Mouse (Mus musculus): ENCODE data around the gene Kansl1l.

Kansl1l gene

GRCm38 (mm10) chr1:66817453-66817839, at the start of gene Kansl1l:
Gene Kansl1l (minus strand): TSS chr1:66817562.
- DNase-seq (ENCODE audit: low spot score) = peak; percentile 93

DNA sequence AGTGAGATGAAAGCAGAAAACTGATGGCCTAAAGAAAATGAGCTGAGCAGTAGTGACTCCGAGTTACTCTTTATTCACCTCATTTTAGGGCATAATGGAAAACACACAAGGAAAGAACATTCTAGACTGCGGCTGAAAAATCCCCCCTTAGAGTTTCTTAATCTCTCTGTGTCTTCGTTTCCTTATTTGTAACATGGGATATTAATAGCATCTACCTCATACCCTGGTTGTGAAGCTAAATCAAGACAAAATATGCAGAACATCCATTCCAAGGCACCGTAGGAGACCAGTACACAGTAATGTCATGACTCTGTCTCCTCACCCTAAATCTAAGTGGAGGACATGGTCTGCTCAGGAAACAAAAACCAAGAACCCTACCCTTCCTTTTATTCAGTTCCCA, 48.3 kb upstream of the Kansl1l start:
- no peak for DNase-seq (ENCODE audit: low spot score)

DNA sequence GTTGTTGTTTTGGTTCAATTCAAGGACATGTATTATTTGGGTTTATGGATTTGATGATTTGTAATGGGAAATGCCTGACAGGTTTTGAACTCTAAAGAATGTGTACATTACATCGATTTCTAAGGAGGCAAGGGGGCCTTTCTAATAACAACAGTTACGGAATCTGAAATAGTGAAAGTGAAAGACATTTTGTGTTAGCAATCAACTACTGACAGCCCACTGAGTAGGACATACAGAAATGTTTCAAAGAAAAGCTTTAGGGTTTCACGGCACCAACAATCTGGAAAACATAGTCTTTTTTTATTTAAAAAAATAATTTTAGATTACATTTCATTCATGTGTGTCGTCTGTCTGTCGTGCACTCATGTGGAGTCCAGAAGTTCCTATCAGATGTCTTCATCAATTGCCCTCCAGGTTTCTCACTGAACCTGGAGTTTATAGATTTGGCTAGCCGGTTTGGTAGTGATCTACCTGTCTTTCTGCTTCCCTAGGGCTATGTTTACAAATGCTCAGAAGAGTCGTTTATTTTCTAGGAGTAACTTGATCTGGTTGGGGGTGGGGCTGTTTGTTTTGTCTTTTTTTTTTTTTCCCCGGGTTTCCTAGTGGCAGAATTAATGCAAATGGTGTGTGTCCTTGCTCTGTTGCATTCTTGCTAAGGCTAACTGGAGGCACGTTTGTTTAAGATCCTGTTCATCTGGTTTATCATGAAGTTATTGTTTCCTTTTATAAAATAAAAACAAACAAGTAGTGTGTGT, 46.6 kb upstream of the Kansl1l start:
- peak; percentile 36 for DNase-seq (ENCODE audit: low spot score)

- DNase-seq (ENCODE audit: low spot score) = peak; percentile 64
Observed at GRCm38 (mm10) chr1:66862712-66863511, 45.5 kb upstream of the Kansl1l start, which contains the start of gene Acadl. Gene Acadl (minus strand): TSS chr1:66863277.

- peak; percentile 44 for DNase-seq (ENCODE audit: low spot score)
Observed at GRCm38 (mm10) chr1:66861764-66862672, 44.7 kb upstream of the Kansl1l start.

DNA sequence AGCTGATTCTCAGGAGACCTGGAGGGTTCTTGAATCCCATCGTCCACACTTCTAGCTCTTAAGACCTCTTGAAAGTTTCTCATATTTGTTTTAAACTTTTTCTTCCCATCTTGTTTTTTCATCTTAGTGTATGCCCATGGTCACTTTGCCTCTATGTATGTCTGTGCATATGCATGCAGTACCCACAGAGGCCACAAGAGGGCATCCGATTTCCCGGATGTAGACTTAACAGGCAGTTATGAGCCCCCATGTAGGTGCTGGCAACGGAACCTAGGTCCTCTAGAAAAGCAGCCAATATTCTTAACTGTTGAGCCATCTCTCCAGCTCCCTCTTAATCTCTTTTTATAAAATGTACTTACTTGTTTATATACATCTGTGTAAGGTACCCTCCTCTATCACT, 30.1 kb upstream of the Kansl1l start:
- DNase-seq (ENCODE audit: low spot score) = peak; percentile 21

DNA sequence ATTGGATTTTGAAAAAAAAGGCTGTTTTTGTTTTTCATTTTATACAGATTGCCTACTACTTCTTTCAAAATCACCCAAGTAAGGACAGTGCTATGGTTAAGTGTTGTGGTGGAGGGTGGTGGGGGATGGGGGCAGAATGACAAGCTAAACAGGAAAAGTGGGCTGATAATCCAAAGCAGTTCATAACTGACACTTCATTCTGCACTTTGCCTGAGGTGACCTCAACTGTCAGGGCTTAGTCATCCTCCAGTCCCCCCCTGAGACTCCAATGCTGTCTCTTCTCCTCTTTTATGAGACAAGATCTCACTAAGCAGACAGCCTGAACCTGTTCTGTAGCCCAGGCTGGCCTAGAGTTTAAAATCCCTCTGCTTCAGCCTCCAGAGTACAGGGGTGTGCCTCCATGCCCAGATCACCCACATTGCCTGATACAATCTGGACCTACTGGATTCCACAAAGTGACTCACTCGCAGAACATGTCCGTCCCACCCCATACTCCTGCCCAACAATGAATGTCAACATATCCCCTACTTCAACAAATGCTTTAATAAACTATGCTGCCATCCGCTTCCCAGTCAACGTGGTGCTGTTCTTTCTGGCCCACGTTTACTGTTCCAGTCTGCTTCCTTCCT, 28.4 kb upstream of the Kansl1l start:
- no peak for DNase-seq (ENCODE audit: low spot score)

- DNase-seq (ENCODE audit: low spot score) = no peak
Observed at GRCm38 (mm10) chr1:66841938-66842337, 24.6 kb upstream of the Kansl1l start.

DNA sequence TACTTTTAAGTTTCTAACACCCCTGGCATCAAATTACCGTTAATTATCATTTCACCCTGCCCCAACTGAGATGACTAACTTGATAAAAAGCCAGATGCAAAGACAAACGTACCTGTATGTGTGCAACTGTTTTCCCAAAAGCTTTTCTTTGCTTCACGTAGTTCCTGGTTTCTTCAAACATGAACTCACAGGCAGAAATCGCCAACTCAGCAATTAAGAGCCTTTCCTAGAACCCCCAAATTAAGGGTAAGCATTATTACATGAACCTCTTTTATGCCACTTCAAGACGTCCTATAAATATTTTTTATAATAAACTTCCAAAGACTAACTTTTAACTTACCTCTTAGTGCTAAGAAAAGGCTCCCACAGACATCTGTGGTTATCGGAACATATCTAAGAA, 24.1 kb upstream of the Kansl1l start:
- no peak for DNase-seq (ENCODE audit: low spot score)

DNA sequence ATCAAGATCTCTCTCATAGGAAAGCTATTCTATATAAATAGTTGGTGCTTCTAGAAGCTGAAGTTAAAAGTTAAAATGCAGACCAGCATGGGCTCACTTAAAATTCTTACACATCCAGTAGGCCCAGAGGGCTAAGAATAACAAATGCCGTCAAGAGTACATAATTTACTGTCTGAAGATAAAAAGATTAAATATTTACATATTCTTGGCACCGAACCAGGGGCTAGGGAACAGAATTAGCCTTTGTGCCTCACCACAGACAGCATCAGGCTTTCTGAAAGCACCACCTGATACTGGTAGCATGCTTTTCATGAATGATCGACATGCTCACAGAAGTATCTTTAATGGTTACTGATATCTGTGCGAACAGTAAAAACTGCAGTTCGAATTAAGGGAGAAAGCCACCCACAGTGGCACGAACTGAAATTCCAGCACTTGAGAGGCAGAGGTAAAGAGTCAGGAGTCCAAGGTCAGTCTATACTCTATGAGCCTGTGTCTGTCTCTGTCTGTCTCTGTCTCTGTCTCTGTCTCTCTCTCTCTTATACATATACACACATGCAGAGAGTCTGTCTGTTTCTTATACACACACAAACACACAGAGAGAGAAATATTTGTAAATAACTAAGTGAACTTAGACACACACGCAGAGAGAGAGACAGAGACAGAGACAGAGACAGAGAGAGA, 22.5 kb upstream of the Kansl1l start:
- no peak for DNase-seq (ENCODE audit: low spot score)

DNA sequence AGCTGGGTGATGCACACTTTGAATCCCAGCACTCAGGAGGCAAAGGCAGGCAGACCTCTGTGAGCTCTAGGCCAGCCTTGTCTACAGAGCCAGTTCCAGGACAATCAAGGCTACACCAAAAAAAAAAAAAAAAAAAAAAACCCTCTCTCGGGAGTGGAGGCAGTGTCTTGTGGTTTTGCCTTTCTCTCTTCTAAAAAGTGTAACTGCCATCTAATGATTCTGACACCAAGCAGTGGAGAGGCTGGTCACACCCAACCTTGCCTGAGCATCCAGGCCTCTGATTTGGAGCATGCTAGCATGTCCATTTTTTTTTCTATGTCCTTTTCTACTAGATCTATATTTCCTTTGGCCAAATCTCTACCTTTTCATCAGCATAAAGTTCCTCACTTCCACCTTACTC, 21.8 kb upstream of the Kansl1l start:
- DNase-seq (ENCODE audit: low spot score) = no peak

DNA sequence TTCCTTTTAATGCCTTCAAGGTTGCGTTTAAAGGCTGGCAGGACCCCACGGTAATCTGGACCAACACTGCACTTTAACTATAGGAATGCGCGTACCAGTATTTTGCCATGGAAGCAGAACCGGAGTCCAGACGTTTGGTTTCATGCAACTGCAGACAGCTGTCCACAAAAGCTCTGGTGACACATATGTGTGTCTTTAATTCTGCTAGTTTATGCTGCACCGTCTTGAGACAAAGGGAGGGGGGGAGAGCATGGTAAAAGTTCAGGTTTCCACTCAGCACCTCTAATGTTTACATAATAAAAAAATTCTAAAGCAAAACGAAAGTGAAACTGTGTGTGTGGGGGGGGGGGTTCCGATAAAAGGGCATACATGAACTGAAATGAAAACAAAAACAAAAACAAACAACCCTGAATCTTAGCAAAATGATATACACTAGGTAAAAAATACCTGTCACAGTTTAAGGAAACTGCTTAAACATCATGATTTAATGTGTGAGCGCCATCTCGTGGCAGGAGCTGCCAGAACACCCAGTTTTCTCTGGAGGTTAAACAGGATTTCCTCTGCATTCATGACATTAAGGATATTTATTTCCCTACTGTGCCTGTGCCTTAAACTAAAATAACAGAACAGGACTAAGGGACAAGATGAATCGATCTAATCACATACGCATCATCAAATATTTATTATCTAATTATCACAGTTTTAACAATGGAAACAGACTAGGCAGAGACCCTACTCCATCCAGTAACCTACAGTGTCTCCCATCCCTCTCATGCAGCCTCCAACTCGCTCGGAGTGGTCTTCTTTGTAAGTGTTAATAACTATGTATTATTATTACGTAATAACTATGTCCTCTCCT, 21.1 kb upstream of the Kansl1l start:
- peak; percentile 82 for DNase-seq (ENCODE audit: low spot score)

DNA sequence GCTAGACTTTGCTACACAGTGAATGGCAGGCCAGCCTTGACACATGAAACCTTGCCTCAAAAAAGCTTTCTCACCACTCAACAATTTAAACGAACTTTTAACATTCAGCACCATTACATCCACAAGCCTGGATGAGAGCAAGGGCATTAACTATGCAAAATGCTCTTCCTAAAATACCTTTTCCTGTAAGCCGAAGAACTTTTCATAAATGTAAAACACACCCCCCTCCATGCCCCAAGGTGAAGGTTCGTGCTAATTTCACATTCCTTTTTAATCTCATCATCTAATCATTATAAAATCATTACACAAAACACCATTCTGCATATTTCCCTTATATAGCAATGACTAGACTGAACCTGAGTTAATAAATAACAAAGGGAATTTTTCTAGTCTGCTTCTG, 19.8 kb upstream of the Kansl1l start:
- DNase-seq (ENCODE audit: low spot score) = no peak

DNA sequence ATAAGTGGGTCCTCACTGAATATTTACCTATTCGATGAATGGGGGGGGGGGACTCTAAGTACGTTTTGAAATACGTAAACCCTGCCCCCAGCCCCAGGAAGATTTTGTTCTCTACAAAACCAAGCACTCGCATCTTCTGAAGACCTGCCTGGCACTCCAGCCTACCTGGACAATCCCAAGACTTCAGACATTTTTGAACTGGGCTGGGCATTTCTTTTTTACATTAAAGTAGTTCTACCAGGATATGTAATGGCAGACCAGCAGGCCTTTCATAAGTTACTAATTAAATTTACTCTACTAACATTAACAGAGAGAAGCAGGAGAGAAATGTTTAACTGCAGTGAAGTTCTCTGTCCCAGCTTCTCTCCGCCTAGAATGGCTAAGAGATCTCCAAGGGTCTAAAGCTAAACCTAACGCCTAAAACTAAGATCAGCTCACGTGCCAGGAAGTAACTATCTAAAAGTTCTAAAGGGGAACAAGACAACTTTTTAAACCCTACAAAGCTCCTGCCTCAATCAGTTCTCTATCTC, 15.3 kb upstream of the Kansl1l start:
- DNase-seq (ENCODE audit: low spot score) = no peak

GRCm38 (mm10) chr1:66831824-66832600, 14.7 kb upstream of the Kansl1l start:
- no peak for DNase-seq (ENCODE audit: low spot score)

DNA sequence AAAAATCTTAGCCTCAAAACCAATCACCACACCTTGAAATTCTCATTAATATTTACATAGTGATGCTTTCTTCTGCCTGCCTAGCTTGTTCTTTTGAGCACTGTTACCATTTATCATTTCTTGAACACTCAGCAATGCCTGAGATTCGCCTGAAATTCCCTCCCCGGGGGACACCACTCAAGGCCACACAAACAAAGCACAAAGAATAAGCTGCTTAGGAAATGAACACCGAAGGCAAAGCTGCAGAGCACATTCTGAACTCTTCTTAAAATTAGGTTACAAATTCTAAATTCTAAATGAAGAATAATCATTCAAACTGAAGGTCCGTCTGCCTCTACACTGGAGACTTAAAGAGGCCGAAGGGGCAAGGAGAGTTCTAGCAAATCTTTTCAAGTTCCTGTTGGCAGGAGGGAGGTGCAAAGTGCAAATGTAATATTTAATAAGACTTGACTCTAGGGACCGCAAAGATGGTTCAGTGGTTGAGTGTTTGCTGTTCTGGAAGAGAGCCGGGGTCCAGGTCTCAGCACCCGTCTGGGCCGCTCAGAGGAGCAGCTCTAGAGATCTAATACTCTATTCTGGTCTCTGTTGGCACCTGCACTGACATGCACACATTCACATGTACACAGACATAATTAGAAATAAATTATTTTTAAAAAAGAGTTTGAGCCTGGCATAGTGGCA, 12.2 kb upstream of the Kansl1l start:
- no peak for DNase-seq (ENCODE audit: low spot score)

DNA sequence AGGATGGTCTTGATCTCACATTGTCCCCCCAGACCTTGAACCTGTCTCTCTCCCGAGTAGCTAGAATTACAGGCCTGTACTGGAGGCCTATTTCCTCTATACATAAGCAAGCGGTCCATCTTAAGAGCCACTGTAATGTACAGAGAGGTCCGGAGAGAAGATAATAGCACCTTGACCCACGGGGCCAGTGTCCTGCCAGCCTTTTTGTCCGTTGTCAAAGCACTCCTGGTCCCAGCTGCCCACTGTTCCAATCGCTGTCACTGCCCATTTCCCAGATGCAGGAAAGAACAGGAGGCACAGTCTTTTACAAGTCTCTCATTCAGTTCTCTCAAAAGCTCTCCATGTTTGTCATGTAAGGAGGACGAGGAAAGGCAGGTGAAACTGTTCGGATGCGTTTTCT, 4.6 kb upstream of the Kansl1l start:
- DNase-seq (ENCODE audit: low spot score) = no peak

DNA sequence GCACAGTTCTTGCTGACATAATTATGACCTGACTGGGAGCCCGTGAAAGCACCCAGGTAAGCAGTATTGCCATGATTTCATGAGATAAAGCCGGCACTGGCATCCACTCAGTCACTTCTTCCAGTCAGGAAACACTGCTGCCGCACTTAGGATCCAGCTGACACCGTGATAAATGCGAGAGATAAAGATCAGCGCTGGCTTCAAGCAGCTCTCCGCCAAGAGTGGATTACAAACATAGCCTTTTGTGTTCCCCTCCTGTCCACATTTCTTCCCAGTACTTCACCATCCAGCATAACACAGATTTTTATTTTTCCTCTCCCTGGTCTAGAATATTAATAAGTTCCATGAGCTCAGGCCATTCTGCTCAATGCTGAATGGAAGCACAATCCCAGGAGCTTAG, 2.9 kb upstream of the Kansl1l start:
- DNase-seq (ENCODE audit: low spot score) = peak; percentile 24

DNA sequence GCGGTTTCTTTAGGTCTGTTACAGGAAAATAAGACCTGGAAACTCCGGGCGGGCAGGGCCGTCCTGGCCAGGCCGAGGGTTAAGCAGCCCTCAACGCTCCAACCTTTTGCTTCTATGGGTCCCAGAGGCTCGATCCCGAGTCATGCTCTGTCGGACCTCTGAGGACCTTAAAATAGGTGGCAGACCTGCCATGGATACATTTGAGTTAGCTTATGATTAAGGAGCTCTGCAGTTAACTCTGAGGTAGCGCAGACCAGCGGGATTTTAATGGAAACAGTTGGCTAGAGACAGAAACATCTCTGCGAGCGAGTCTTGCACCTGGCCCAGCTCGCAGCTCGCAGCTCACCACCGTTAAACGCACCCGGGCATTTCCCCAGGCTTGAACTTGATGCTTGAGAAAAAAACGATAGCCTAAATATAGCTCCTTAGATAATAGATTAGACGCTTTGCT, 528 bp upstream of the Kansl1l start:
- no peak for DNase-seq (ENCODE audit: low spot score)
